Mouse (Mus musculus) B cell, adult 62 days (primary cell): ENCODE measurements around the gene Rsu1. TPM values are rescaled to one million over a fixed set of nuclear protein-coding genes. Genes with fewer than 3 reads are reported as not detected.

Source experiments
- total RNA-seq: library from RNA; stranded (reverse); gene quantifications from 4 replicates; pipeline ENCODE4 v1.2.4, GENCODE M21; 2023

Gene Rsu1
- total RNA-seq, result 48.4 to 52.5 TPM (median 50.2 TPM) in 4 replicates

DNA sequence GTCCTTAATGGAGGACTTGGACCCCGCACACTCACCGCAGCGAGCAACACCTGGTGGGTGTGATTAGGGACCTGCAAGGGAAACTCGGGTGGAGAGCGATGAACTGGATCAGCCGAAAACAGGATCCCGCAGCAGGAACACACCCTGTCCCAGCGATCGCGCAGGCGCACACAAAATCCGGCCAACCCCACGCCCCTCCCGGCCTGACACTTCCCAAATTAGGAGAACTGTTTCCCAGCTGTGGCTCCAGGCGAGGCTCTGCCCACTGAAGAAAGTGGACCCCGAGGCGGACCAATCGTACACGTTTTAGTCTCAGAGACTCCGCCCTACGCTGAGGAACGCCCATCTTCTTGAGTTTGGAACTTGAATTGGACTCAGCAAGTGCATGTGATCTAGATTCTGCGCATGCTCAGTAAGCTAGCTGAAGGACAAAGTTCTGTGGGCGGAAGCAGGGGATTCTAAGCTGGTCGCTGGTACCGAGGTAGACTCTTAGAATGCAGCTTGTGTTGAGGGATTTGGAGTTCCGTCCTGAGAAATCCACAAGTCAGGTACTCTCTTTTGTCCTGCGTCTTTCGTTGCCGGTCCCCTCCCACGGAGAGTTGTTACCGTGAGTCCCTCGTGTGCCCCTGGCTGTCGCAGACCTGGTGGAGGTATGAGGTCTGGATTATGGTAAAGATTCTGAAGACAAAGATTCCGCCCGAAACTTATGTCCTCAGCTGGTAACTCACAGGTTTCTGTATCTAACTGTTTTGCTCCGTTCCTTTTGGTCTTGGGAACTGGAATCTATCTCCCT, at the start of gene Rsu1:
Rsu1 (minus strand) TSS at position 251 of the 793 bp plus-strand sequence.

Other genes starting within 250 kb of the Rsu1 start
- not detected in 4 replicates for gene Cubn, start 220.4 kb upstream of the Rsu1 start, total RNA-seq